In genomic region chr10:13186754-13187153, GRCm38 (mm10) we compare ENCODE assay signal across 29 mouse cellular contexts. TPM values are rescaled to one million over a fixed set of nuclear protein-coding genes. Genes with fewer than 3 reads are reported as not detected.
DNase-seq lines count a peak whose midpoint lies in the region; ATAC-seq lines count a peak whose summit lies in the region.
"Had no signal": no experiment of that assay in that cellular context is flagged by ENCODE, and none has a peak within 500 bp of the region (broad histone marks: within the 10 kb centered on the region; RNA-seq: fewer than 3 reads in every experiment).

No protein-coding gene starts in this region.

- H3K27ac ChIP-seq in embryonic facial prominence, embryonic 14.5 days (replicated peaks; ENCODE audit: low read depth, low read length): no peak overlapping the region
- H3K27ac ChIP-seq in embryonic facial prominence, embryonic 10.5 days (replicated peaks): no peak overlapping the region
- peak overlapping the region; percentile 47 for H3K27ac ChIP-seq in intestine, embryonic 16.5 days (ENCODE audit: low read length)
- H3K27ac ChIP-seq in stomach, embryonic 16.5 days (ENCODE audit: low read length): peak overlapping the region; percentile 7; the same call in 1 of the 2 replicates
- H3K27ac ChIP-seq: embryonic facial prominence, embryonic 12.5 days; forebrain, embryonic 12.5 days; forebrain, embryonic 15.5 days; heart, adult 2 months; heart, embryonic 10.5 days; heart, embryonic 13.5 days; hindbrain, embryonic 12.5 days; hindbrain, embryonic 15.5 days had no signal

- H3K36me3 ChIP-seq in embryonic facial prominence, embryonic 14.5 days (ENCODE audit: control insufficient read depth, insufficient read depth, low read length): peaks cover 73% of the 10 kb centered on the region
- peaks cover 94% of the 10 kb centered on the region for H3K36me3 ChIP-seq in embryonic facial prominence, embryonic 10.5 days (replicated peaks)
- peaks cover 23% of the 10 kb centered on the region for H3K36me3 ChIP-seq in intestine, embryonic 16.5 days (ENCODE audit: control insufficient read depth, insufficient read depth, low read length)
- peaks cover 12% of the 10 kb centered on the region for H3K36me3 ChIP-seq in stomach, embryonic 16.5 days (ENCODE audit: control insufficient read depth, insufficient read depth, low read length)

- DNase-seq in embryonic facial prominence, embryonic 14.5 days (ENCODE audit: low spot score): peak; percentile 49
- DNase-seq in embryonic facial prominence, embryonic 10.5 days (ENCODE audit: low spot score): no peak
- DNase-seq in MN1 (ENCODE audit: low spot score): peak; percentile 58
- no peak for DNase-seq in kidney, postnatal 10 days
- DNase-seq in spleen, adult 12 weeks (ENCODE audit: low spot score): no peak
- DNase-seq: adrenal gland, adult 2 months; adrenal gland, postnatal 14 days; B cell, adult 2 months; cerebellum, adult 11 months; cerebellum, adult 2 months; cerebellum, adult 9-11 months; cerebellum, postnatal 25 days; gastrocnemius, postnatal 10 days; gastrocnemius, postnatal 36 days; heart, adult 2 months; heart, postnatal 14 days had no signal

- H3K4me2 ChIP-seq in embryonic facial prominence, embryonic 14.5 days (ENCODE audit: low read depth, low read length): no peak overlapping the region
- H3K4me2 ChIP-seq in intestine, embryonic 16.5 days (ENCODE audit: low read depth, low read length): no peak overlapping the region
- H3K4me2 ChIP-seq in stomach, embryonic 16.5 days (ENCODE audit: low read depth, low read length): no peak overlapping the region
- H3K4me2 ChIP-seq: embryonic facial prominence, embryonic 12.5 days; forebrain, embryonic 12.5 days; forebrain, embryonic 15.5 days; heart, embryonic 13.5 days; hindbrain, embryonic 12.5 days; hindbrain, embryonic 15.5 days had no signal

- ATAC-seq in embryonic facial prominence, embryonic 14.5 days (ENCODE audit: low read depth): no peak
- ATAC-seq in intestine, embryonic 16.5 days: no peak
- peak; percentile 63; the same call in 1 of the 2 replicates for ATAC-seq in stomach, embryonic 16.5 days (ENCODE audit: insufficient read depth, low FRiP score)
- ATAC-seq: forebrain, embryonic 15.5 days had no signal

- H3K4me1 ChIP-seq in embryonic facial prominence, embryonic 14.5 days (ENCODE audit: control insufficient read depth, insufficient read depth, low read length): no peaks in the 10 kb centered on the region
- H3K4me1 ChIP-seq in embryonic facial prominence, embryonic 10.5 days: no peaks in the 10 kb centered on the region
- peaks cover 8% of the 10 kb centered on the region for H3K4me1 ChIP-seq in intestine, embryonic 16.5 days (ENCODE audit: control insufficient read depth, insufficient read depth, low read length)
- peaks cover 3% of the 10 kb centered on the region; the same call in 1 of the 2 replicates for H3K4me1 ChIP-seq in stomach, embryonic 16.5 days (ENCODE audit: control insufficient read depth, insufficient read depth, low read length)
- H3K4me1 ChIP-seq: embryonic facial prominence, embryonic 12.5 days; forebrain, embryonic 12.5 days; forebrain, embryonic 15.5 days; heart, embryonic 10.5 days; hindbrain, embryonic 12.5 days; hindbrain, embryonic 15.5 days had no signal

- no peak overlapping the region for H3K4me3 ChIP-seq in embryonic facial prominence, embryonic 14.5 days (ENCODE audit: low read depth, low read length)
- H3K4me3 ChIP-seq in embryonic facial prominence, embryonic 10.5 days: no peak overlapping the region
- H3K4me3 ChIP-seq in intestine, embryonic 16.5 days (ENCODE audit: low read length): no peak overlapping the region
- H3K4me3 ChIP-seq in stomach, embryonic 16.5 days (replicated peaks; ENCODE audit: low read length): no peak overlapping the region
- H3K4me3 ChIP-seq: embryonic facial prominence, embryonic 12.5 days; erythroblast, embryonic 14.5 days; forebrain, embryonic 12.5 days; forebrain, embryonic 15.5 days; heart, adult 2 months; heart, embryonic 10.5 days; heart, embryonic 13.5 days; hindbrain, embryonic 12.5 days; hindbrain, embryonic 15.5 days had no signal

- 83% methylated on average over 3 of the region's 3 CpGs for WGBS in embryonic facial prominence, embryonic 14.5 days
- WGBS in embryonic facial prominence, embryonic 10.5 days: 88% methylated on average over 3 of the region's 3 CpGs
- WGBS in intestine, embryonic 16.5 days: 73% methylated on average over 3 of the region's 3 CpGs
- WGBS in stomach, embryonic 16.5 days: 59% methylated on average over 3 of the region's 3 CpGs

- H3K27me3 ChIP-seq in embryonic facial prominence, embryonic 14.5 days (replicated peaks; ENCODE audit: control insufficient read depth, insufficient read depth, low read length): no peaks in the 10 kb centered on the region
- H3K27me3 ChIP-seq in embryonic facial prominence, embryonic 10.5 days (replicated peaks; ENCODE audit: low read depth, poor library complexity, severe bottlenecking): no peaks in the 10 kb centered on the region
- H3K27me3 ChIP-seq in intestine, embryonic 16.5 days (replicated peaks; ENCODE audit: control insufficient read depth, insufficient read depth, low read length): no peaks in the 10 kb centered on the region
- H3K27me3 ChIP-seq in stomach, embryonic 16.5 days (ENCODE audit: control insufficient read depth, insufficient read depth, low read length): no peaks in the 10 kb centered on the region
- H3K27me3 ChIP-seq: CH12.LX; embryonic facial prominence, embryonic 12.5 days; forebrain, embryonic 12.5 days; forebrain, embryonic 15.5 days; heart, embryonic 13.5 days; hindbrain, embryonic 12.5 days; hindbrain, embryonic 15.5 days had no signal

- H3K9ac ChIP-seq in embryonic facial prominence, embryonic 14.5 days (ENCODE audit: low read depth, low read length): no peak overlapping the region
- H3K9ac ChIP-seq in intestine, embryonic 16.5 days (ENCODE audit: low read depth, low read length): no peak overlapping the region
- H3K9ac ChIP-seq in stomach, embryonic 16.5 days (ENCODE audit: low read length): no peak overlapping the region
- H3K9ac ChIP-seq: embryonic facial prominence, embryonic 12.5 days; forebrain, embryonic 12.5 days; forebrain, embryonic 15.5 days; heart, embryonic 13.5 days; hindbrain, embryonic 12.5 days; hindbrain, embryonic 15.5 days had no signal

- no peaks in the 10 kb centered on the region for H3K9me3 ChIP-seq in embryonic facial prominence, embryonic 14.5 days (ENCODE audit: control insufficient read depth, low read length)
- H3K9me3 ChIP-seq in embryonic facial prominence, embryonic 10.5 days: no peaks in the 10 kb centered on the region
- H3K9me3 ChIP-seq in intestine, embryonic 16.5 days (ENCODE audit: control insufficient read depth, low read length): no peaks in the 10 kb centered on the region
- H3K9me3 ChIP-seq in stomach, embryonic 16.5 days (replicated peaks; ENCODE audit: control insufficient read depth, low read length): no peaks in the 10 kb centered on the region
- H3K9me3 ChIP-seq: embryonic facial prominence, embryonic 12.5 days; forebrain, embryonic 12.5 days; forebrain, embryonic 15.5 days; G1E; heart, embryonic 10.5 days; heart, embryonic 13.5 days; hindbrain, embryonic 12.5 days; hindbrain, embryonic 15.5 days had no signal

RNA-seq across cellular contexts. Expression of gene Ltv1, which starts 6.2 kb away (rescaled TPM):
- polyA plus RNA-seq in embryonic facial prominence, embryonic 14.5 days (2014; fragmentation: Nextera tagmentation; extraction: Ambion mirVana): 72.2 and 77.3 TPM in 2 replicates
- 70.9 and 72.0 TPM in 2 replicates for polyA plus RNA-seq in embryonic facial prominence, embryonic 10.5 days (2016; fragmentation: Nextera tagmentation; extraction: Ambion mirVana)
- 69.2 and 74.4 TPM in 2 replicates for polyA plus RNA-seq in intestine, embryonic 16.5 days (2015; fragmentation: Nextera tagmentation; extraction: Ambion mirVana)
- polyA plus RNA-seq in stomach, embryonic 16.5 days (2015; fragmentation: Nextera tagmentation; extraction: Ambion mirVana): 76.3 and 77.5 TPM in 2 replicates

RNA-seq across cellular contexts. Expression of gene Zc2hc1b, which starts 8.9 kb away (rescaled TPM):
- polyA plus RNA-seq in embryonic facial prominence, embryonic 14.5 days (2014; fragmentation: Nextera tagmentation; extraction: Ambion mirVana): not detected in 2 replicates
- polyA plus RNA-seq in embryonic facial prominence, embryonic 10.5 days (2016; fragmentation: Nextera tagmentation; extraction: Ambion mirVana): not detected in 2 replicates
- polyA plus RNA-seq in intestine, embryonic 16.5 days (2015; fragmentation: Nextera tagmentation; extraction: Ambion mirVana): not detected in 2 replicates
- not detected in 2 replicates for polyA plus RNA-seq in stomach, embryonic 16.5 days (2015; fragmentation: Nextera tagmentation; extraction: Ambion mirVana)
- polyA plus RNA-seq: adrenal gland, adult 2 months; cerebellum, adult 2 months; embryonic facial prominence, embryonic 12.5 days; erythroblast, embryonic 14.5 days; forebrain, embryonic 12.5 days; forebrain, embryonic 15.5 days; G1E; heart, adult 2 months; heart, embryonic 10.5 days; heart, embryonic 13.5 days; heart, embryonic 16.5 days; hindbrain, embryonic 12.5 days; hindbrain, embryonic 15.5 days had no signal

Comparison
In these comparisons a context has a peak if more than half of its experiments do, and no peak if none do; other contexts are left out.
1. DNase-seq: peak in embryonic facial prominence, embryonic 14.5 days (single experiment) and MN1 (single experiment); none in embryonic facial prominence, embryonic 10.5 days (single experiment), kidney, postnatal 10 days (single experiment) and spleen, adult 12 weeks (single experiment).
2. H3K27ac ChIP-seq: peak in intestine, embryonic 16.5 days (single experiment) and stomach, embryonic 16.5 days (single experiment); none in embryonic facial prominence, embryonic 14.5 days (single experiment) and embryonic facial prominence, embryonic 10.5 days (single experiment).